Mouse (Mus musculus) forebrain, postnatal 0 days (tissue): ENCODE results near the gene Zfp592. TPM values are rescaled to one million over a fixed set of nuclear protein-coding genes. Genes with fewer than 3 reads are reported as not detected.
A peak's percentile ranks its signal among the peaks of the same experiment; 100 is the strongest.

Experiments used
- ATAC-seq: fragments of 200-750 bp; cut with Nextera tagmentation; 2 replicates; pipeline ENCODE4 v1.8.0; 2017; ENCODE audit warnings: mild to moderate bottlenecking, moderate library complexity
- DNase-seq: peaks from one replicate; pipeline ENCODE4 v3.0.0-alpha.2; 2015
- H3K27ac ChIP-seq: fragments of 300-500 bp; sonication (generic); 2 replicates; pipeline ENCODE4 v1.5.1; 2014; ENCODE audit warnings: low read depth, mild to moderate bottlenecking, antibody characterized with exemption, low read length, moderate library complexity, mixed read lengths
- H3K27me3 ChIP-seq: fragments of 300-500 bp; sonication (generic); 2 replicates; pipeline ENCODE4 v1.6.1; 2014; ENCODE audit warnings: mild to moderate bottlenecking, low read length, mixed read lengths; ENCODE audit not compliant: insufficient read depth
- H3K36me3 ChIP-seq: fragments of 300-500 bp; sonication (generic); 2 replicates; pipeline ENCODE4 v1.6.1; 2014; ENCODE audit warnings: mild to moderate bottlenecking, moderate library complexity; ENCODE audit not compliant: insufficient read depth
- H3K4me1 ChIP-seq: fragments of 300-500 bp; sonication (generic); 2 replicates; pipeline ENCODE4 v1.6.1; 2014; ENCODE audit warnings: antibody characterized with exemption; ENCODE audit not compliant: insufficient read depth
- H3K4me2 ChIP-seq: fragments of 300-500 bp; sonication (generic); 2 replicates; pipeline ENCODE4 v1.6.1; 2014; ENCODE audit warnings: low read depth, mild to moderate bottlenecking, moderate library complexity
- H3K4me3 ChIP-seq: fragments of 300-500 bp; sonication (generic); 2 replicates; pipeline ENCODE4 v1.5.1; 2014; ENCODE audit warnings: low read depth, low read length, mixed read lengths
- H3K9ac ChIP-seq: fragments of 300-500 bp; sonication (generic); 2 replicates; pipeline ENCODE4 v1.6.1; 2014; ENCODE audit warnings: mild to moderate bottlenecking
- H3K9me3 ChIP-seq: fragments of 300-500 bp; sonication (generic); 2 replicates; pipeline ENCODE4 v1.6.1; 2016; ENCODE audit warnings: low read length
- CTCF ChIP-seq: sonication (generic); IDR thresholded peaks from 2 replicates; pipeline ENCODE4 v1.5.1; 2016; ENCODE audit warnings: antibody characterized with exemption, control low read depth, low read depth
- WGBS: fragments of 180-500 bp; shearing (Covaris S2); extraction: QIAGEN DNeasy Blood & Tissue Kit; methylation state at CpG from one replicate; pipeline ENCODE4 v1.1.7; 2014; 5-methylcytosine and 5-hydroxymethylcytosine counted together
- polyA plus RNA-seq: library from polyadenylated mRNA; unstranded; fragments of >200 nt; fragmentation: Nextera tagmentation; extraction: Ambion mirVana; gene quantifications from 2 replicates; pipeline ENCODE4 v1.2.1, GENCODE M21; 2015
- total RNA-seq: library from RNA; depleted of rRNA; stranded (reverse); fragments of >200 nt; gene quantifications from 2 replicates; pipeline ENCODE4 v1.2.3, GENCODE M21; 2014; rRNA removed

Gene Zfp592
- total RNA-seq, result 22.0 and 22.1 TPM in 2 replicates
- 3.9 and 5.2 TPM in 2 replicates for polyA plus RNA-seq

DNA sequence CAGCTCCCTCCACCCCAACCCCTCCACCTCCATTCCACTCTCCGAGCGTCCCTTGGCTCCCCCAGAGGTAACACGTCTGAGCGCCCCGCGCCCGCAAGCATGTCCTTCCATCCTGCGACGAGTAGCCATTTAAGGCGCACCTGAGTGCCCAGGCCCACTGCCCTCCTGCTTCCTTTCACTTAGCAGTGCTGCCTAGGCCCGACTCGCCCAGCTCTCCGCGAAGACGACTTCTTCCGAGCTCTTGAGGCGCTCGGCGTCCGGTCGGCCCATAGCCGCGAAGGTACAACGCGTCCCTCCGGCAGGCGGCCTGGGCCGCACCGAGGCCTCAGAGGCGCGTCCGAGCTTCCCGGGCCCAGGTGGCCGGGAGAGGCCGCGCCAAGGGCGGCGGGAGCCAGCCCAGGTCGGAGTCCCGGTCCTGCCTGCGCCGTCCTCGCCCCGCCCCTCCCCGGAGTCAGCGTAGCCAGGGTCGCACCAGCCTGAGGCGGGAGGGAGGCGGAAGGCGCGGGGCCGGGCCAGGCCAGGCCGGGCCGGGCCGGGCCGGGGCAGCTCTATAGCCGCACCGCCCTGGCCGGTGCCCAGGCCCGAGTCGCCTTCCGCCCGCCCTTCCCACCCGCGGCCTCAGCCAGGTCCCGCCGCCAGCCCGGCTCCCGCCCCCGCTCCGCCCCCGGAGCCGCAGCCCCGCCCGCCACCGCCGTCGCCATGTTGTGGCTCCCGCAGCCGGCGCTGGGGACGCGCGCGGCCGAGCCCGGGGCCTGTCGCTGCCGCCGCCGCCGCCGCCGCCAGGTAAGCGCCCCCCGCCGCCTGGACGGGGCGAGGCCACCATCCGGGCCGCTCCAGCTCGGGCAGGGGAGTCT lies at the start of gene Zfp592:
Gene Zfp592 (plus strand): TSS at position 702 of the 854 bp plus-strand sequence.
- no peak for TF ChIP-seq CTCF
- H3K4me1 ChIP-seq, result peaks cover 24% of the 10 kb centered on the region
- DNase-seq (peak; percentile 79), ATAC-seq (peak; percentile 88)
- peak within 1 kb of the TSS; percentile 74 for H3K4me2 ChIP-seq
- under 1% methylated on average over 85 of the region's 102 CpGs for WGBS
- H3K36me3 ChIP-seq, result no peaks in the 10 kb centered on the region
- peak within 1 kb of the TSS; percentile 92 for H3K4me3 ChIP-seq
- peak within 1 kb of the TSS; percentile 94 for H3K27ac ChIP-seq
- no peaks in the 10 kb centered on the region for H3K9me3 ChIP-seq
- H3K27me3 ChIP-seq, result no peaks in the 10 kb centered on the region
- peak within 1 kb of the TSS; percentile 98 for H3K9ac ChIP-seq

DNA sequence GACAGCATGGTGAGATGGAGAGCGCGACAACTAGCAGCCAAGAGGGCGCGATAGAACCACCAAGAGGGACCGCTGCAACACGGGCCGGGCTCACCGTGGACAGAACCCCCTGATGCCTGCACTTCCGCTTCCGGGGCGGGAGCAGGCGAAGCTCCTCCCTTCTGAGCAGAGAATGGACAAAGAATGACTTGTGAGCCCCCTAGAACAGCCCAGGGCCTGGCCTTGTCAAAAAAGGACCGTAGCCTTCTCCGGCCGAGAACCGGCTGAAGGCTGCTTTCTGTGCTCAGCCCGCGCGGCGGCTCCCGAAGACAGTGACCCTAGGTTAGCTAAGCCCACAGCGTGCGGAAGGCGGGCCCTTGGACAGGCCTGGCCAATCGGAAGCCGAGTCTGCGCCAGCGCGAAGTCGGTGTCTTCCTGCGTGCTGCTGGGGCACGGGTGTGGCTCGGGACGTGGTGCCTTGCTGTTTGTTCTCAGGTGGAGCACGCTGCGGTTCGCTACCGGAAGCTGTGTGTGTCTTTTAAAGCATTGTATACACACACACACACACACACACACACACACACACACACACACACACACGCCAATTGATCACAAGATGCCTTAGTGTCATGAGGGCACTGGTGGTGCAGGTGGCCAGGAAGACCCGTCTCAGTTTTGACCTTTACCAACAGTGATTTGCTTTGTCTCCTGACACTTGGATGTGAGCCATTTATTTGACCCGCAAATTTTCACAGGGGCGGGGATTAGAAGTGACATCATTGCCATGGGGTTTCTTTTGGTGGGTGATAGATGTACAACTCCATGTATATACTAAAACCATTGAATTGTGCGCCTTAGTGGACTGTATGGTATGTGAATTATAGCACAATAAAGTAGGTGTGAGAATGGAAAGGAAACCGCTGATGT lies 45.8 kb upstream of the Zfp592 start, which contains the start of gene Sec11a:
Gene Sec11a (minus strand): TSS at position 336 of the 906 bp plus-strand sequence.
- Histone ChIP-seq H3K27me3 (no peaks in the 10 kb centered on the region), H3K4me2 (peak within 1 kb of the TSS; percentile 82), H3K9me3 (no peaks in the 10 kb centered on the region), H3K27ac (peak within 1 kb of the TSS; percentile 98), H3K4me3 (peak within 1 kb of the TSS; percentile 79), H3K36me3 (no peaks in the 10 kb centered on the region), H3K9ac (peak within 1 kb of the TSS; percentile 93), H3K4me1 (peaks cover 10% of the 10 kb centered on the region)
- TF ChIP-seq CTCF, result 0 out of 2 replicates have a peak, but pooled peaks have one; percentile 18
- ATAC-seq (peak; percentile 100), DNase-seq (peak; percentile 97)
- WGBS, result 2% methylated on average over 44 of the region's 44 CpGs

DNA sequence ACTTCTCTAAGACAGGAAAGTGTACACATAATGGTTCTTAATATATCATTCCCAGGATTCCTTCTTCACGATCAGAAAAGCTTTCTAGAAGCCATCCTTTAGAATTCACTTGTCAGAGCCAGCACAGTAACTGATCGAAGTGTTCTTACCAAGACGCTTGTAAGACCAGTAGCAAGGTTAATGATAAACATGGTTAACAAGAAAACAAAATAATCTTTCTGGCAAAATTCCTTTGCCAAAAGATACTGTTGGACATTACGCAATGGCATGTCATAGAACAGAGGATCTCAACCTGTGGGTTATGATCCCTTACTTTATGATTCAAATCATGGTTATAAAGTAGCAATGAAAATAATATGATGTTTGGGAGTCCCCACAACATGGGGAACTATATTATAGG lies 42.0 kb upstream of the Zfp592 start:
- no peak overlapping the region for H3K4me3 ChIP-seq
- 90% methylated on average over 4 of the region's 4 CpGs for whole genome bisulfite sequencing
- ATAC-seq, result no peak
- no peak for DNase-seq
- H3K9me3 ChIP-seq, result no peaks in the 10 kb centered on the region
- H3K4me2 ChIP-seq, result no peak overlapping the region
- H3K9ac ChIP-seq, result no peak overlapping the region
- TF ChIP-seq CTCF, result no peak
- no peak overlapping the region for H3K27ac ChIP-seq
- no peaks in the 10 kb centered on the region for H3K27me3 ChIP-seq
- peaks cover 4% of the 10 kb centered on the region; the same call in 1 of the 2 replicates for H3K4me1 ChIP-seq
- H3K36me3 ChIP-seq, result no peaks in the 10 kb centered on the region

DNA sequence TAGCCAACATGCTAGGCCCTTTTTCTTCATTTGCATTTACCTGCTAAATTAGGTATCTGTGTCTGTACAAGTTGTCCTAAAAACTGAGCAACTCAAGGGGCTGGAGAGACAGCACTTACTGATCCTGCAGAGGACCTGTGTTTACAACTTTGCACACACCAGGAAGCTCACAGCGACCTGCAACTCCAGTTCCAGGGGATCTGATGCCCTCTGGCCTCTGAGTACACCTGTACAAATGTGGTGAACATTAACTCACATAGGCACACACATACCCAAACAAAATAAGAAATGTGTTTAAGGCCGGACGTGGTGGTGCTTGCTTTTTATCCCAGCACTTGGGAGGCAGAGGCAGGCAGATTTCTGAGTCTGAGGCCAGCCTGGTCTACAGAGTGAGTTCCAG lies 41.3 kb upstream of the Zfp592 start:
- no peaks in the 10 kb centered on the region for H3K36me3 ChIP-seq
- H3K9ac ChIP-seq, result no peak overlapping the region
- no peaks in the 10 kb centered on the region for H3K9me3 ChIP-seq
- 65% methylated on average over 3 of the region's 3 CpGs for WGBS
- ATAC-seq, result no peak
- H3K4me2 ChIP-seq, result no peak overlapping the region
- H3K4me1 ChIP-seq, result no peaks in the 10 kb centered on the region
- H3K27me3 ChIP-seq, result no peaks in the 10 kb centered on the region
- DNase-seq, result no peak
- TF ChIP-seq CTCF, result no peak
- no peak overlapping the region for H3K4me3 ChIP-seq
- H3K27ac ChIP-seq, result no peak overlapping the region

DNA sequence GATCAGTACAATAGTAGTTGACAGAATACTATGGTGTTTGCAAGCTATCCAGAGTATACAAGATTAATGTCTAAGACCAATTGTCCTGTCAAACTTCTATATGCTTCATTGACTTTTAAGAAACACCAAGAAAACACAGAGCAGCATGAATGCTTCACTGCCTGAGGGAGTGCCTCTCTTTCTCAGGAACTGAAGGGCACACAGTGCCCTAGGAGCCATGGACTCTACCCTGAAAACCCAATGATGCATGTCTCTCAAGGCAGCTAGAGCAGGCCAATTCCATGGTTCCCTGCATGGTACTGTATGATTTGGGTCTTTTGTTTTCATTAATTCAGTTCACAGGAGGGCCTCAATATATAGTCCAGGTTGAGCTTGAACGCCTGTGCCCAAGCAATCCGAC lies 39.2 kb upstream of the Zfp592 start:
- TF ChIP-seq CTCF, result no peak

DNA sequence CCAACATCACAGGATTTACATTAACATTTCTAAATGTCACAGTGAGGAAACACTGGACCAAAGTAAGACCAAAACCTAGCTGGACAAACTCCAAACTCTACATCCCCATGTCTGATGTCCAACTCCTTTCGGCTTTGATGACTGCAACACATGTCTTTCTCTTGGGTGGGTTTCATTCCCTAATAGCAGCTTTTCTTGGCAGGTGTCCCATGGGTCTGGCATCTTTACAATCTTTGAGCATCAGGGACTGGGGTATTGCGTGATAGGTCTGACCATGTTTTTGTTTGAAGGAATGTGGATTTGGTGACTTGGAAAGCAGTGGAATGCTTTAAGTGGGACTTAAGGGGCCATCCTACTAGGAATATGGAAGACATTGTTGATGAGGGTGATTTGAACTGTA lies 36.6 kb upstream of the Zfp592 start:
- Histone ChIP-seq H3K4me3 (no peak overlapping the region), H3K27me3 (no peaks in the 10 kb centered on the region), H3K9me3 (no peaks in the 10 kb centered on the region), H3K4me2 (no peak overlapping the region), H3K4me1 (no peaks in the 10 kb centered on the region), H3K36me3 (no peaks in the 10 kb centered on the region), H3K9ac (no peak overlapping the region), H3K27ac (no peak overlapping the region)
- TF ChIP-seq CTCF, result no peak
- WGBS, result 60% methylated on average over 2 of the region's 2 CpGs
- DNase-seq (no peak), ATAC-seq (no peak)

More for the DNA sequence above, 39.2 kb upstream of the Zfp592 start:
- no peak overlapping the region for H3K4me3 ChIP-seq
- 79% methylated on average over 2 of the region's 2 CpGs for WGBS
- H3K9me3 ChIP-seq, result no peaks in the 10 kb centered on the region
- no peaks in the 10 kb centered on the region for H3K4me1 ChIP-seq
- no peak overlapping the region for H3K4me2 ChIP-seq
- H3K27me3 ChIP-seq, result no peaks in the 10 kb centered on the region
- H3K27ac ChIP-seq, result no peak overlapping the region
- ATAC-seq (no peak), DNase-seq (no peak)
- no peaks in the 10 kb centered on the region for H3K36me3 ChIP-seq
- no peak overlapping the region for H3K9ac ChIP-seq

DNA sequence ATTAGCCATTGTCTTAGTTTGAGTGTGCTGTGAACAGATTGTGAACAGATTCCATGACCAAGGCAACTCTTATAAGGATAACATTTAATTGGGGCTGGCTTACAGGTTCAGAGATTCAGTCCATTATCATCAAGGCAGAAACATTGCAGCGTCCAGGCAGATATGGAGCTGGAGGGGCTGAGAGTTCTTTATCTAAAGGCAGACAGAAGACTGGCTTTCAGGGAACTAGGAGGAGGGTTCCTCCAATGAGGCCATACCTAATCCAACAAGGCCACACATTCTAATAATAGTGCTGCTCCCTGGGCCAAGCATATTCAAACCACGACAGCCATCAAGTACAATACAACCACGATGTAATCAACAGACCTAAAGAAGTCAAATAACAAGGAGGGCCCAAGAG lies 34.5 kb upstream of the Zfp592 start:
- no peak for TF ChIP-seq CTCF
- Histone ChIP-seq H3K36me3 (no peaks in the 10 kb centered on the region), H3K27me3 (no peaks in the 10 kb centered on the region), H3K9ac (no peak overlapping the region), H3K27ac (no peak overlapping the region), H3K4me2 (no peak overlapping the region), H3K9me3 (no peaks in the 10 kb centered on the region), H3K4me3 (no peak overlapping the region), H3K4me1 (no peaks in the 10 kb centered on the region)
- no peak for DNase-seq
- WGBS, result 81% methylated on average over 3 of the region's 3 CpGs
- ATAC-seq, result no peak
